Mouse (Mus musculus) heart, postnatal 36 days (tissue): ENCODE measurements around the gene Bloc1s5. TPM values are rescaled to one million over a fixed set of nuclear protein-coding genes. Genes with fewer than 3 reads are reported as not detected.

Source experiments
- DNase-seq, 2 experiments: peaks; one replicate each; pipeline ENCODE4 v3.0.0; 2021 to 2022
- intact Hi-C: fragments of 180-260 bp; cut with DNase I; formaldehyde crosslinking; loops from one replicate; pipeline ENCODE4 v1.15.1; 2025
- total RNA-seq, 2 experiments: library from RNA; stranded (reverse); gene quantifications; 2 replicates each; pipeline ENCODE4 v1.2.3; 2021

Gene Bloc1s5
- total RNA-seq, 2 experiments from 2014 or later, result 7.6 to 8.9 TPM

- DNase-seq, result peak; percentile 41 to 50
- intact Hi-C loops, result loop anchor here (1.0 to 10.0 kb wide), 5 partner anchors 51 to 518 kb away; partner anchors contain the start of gene Txndc5
Measured at GRCm38 (mm10) chr13:38579971-38580600, 54.8 kb downstream of the Bloc1s5 start.

GRCm38 (mm10) chr13:38574668-38575067 is 60.2 kb downstream of the Bloc1s5 start:
- intact Hi-C loops, result no loop called here
- no peak for DNase-seq

GRCm38 (mm10) chr13:38573281-38573680 is 61.6 kb downstream of the Bloc1s5 start:
- intact Hi-C loops, result no loop called here
- DNase-seq, result no peak

DNA sequence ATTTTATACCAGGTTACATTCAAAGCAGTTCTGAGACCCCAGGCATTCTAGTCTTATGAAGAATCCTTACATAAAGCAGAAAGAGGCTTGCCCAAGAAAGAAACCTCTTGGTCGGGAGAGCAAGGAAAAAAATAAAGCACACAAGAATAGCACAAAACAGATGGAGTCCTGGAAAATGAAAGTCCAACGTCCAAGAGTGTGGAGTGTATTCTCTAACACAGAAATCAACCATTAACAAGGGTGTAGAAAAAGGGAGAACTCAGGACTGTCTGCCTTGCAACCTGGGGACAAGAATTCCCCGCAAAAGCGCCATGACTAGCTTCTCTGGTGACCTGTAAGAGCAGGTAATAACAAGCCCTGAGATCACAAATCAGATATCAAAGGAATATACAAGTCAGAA is 69.7 kb downstream of the Bloc1s5 start:
- intact Hi-C loops, result no loop called here
- DNase-seq, result no peak

DNA sequence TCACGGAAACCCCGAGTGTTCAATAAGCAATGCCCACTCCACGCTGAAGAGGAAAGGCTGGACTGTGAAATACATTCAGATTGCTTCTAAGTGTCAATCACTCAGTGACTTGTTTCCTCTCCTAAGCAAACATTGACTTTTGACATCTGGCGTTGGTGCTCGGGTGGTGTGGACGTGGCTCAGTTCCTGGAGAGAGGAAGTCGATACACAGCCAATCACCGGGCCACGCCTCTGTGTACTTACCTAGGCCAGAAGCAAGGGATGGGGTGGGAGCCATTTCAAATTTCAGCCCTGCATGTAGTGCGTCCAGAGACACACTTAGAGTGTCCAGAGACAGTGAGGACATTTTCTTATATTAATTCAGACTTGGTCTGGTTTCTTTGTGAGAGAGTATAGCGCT is 80.3 kb downstream of the Bloc1s5 start:
- no peak for DNase-seq
- intact Hi-C loops, result no loop called here

DNA sequence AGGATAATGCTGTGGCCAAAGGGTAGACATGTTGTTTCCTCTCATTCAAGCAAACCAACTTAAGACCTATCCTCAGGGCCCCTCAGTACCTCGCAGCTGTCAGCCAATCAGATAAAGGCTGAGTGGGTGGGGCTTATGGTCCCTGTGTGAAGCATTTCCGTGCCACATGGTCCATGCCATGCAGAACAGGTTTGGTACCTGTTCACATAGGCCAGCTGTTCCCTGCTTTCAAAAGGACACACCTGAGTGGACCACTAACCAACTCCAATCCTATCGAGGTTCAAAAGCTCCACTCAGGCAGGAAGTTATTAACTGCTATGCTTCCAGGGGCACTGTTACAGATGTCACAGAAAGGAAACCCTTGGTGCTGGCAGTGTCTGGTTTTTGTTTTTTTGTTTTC is 80.7 kb downstream of the Bloc1s5 start:
- no peak for DNase-seq
- intact Hi-C loops, result no loop called here

- DNase-seq, result no peak
- intact Hi-C loops, result no loop called here
Measured at GRCm38 (mm10) chr13:38548681-38549080, 86.2 kb downstream of the Bloc1s5 start.

GRCm38 (mm10) chr13:38547717-38548116 is 87.2 kb downstream of the Bloc1s5 start:
- intact Hi-C loops, result no loop called here
- DNase-seq, result no peak

GRCm38 (mm10) chr13:38546754-38547153 is 88.2 kb downstream of the Bloc1s5 start:
- no peak for DNase-seq

GRCm38 (mm10) chr13:38545460-38545859 is 89.4 kb downstream of the Bloc1s5 start:
- DNase-seq, result no peak
- intact Hi-C loops, result no loop called here

More at GRCm38 (mm10) chr13:38546754-38547153, 88.2 kb downstream of the Bloc1s5 start:
- intact Hi-C loops, result no loop called here

DNA sequence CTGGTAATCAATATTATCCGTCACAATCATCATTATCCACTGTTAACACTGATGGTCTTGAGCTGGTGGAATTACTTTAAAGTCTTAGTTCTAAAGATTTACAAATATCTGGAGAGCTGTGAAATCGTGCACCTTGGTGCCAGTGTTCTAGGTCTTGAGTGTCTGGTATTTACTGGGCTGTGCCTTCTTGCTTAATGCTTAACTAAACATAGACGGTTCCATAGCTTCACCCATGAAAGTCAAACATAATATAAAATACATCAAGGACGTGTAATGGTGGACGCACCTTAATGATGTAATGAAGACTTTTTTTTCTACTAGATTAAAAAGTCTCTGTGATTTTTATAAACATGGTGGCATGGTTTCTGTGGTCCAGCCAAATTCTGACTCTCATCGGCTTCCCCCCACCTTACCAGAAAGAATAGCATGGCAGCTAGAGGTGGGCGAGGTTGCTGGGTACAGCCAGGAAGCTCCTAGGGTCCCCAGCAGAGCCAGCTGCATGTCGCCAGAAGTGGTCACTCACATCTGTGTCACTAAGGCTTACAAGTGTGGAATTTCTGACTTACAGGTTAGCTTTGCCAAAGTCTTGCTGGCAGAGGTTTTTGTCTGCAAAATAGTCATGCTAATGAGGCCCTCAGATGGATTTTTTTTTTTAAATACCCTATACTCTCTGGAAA is 90.0 kb downstream of the Bloc1s5 start:
- DNase-seq, result no peak
- intact Hi-C loops, result no loop called here

GRCm38 (mm10) chr13:38543455-38544125 is 91.3 kb downstream of the Bloc1s5 start:
- no peak for DNase-seq
- intact Hi-C loops, result no loop called here

Other genes starting within 250 kb of the Bloc1s5 start
- gene Txndc5, start 106.3 kb downstream of the Bloc1s5 start, total RNA-seq, result 10 to 100 TPM; 33.0 to 35.0 TPM
- gene Eef1e1, start 23.9 kb upstream of the Bloc1s5 start, total RNA-seq, result 10 to 100 TPM in 1 of 2 experiments, 1 to 10 TPM in 1; 9.3 to 10.5 TPM